Mouse (Mus musculus) bone marrow, adult 2 months (tissue): Measurements from ENCODE around the gene Dolpp1. TPM values are rescaled to one million over a fixed set of nuclear protein-coding genes. Genes with fewer than 3 reads are reported as not detected.

ENCODE experiments used
- H3K27ac ChIP-seq: fragments of 200-500 bp; 2 replicates; pipeline ENCODE4 v1.5.1; 2012; ENCODE audit warnings: low read depth, mild to moderate bottlenecking, control low read depth, inconsistent platforms, low read length; ENCODE audit not compliant: control insufficient read depth, poor library complexity, insufficient read depth
- H3K4me1 ChIP-seq: fragments of 200-500 bp; 2 replicates; pipeline ENCODE4 v1.6.1; 2011; ENCODE audit warnings: low read length; ENCODE audit not compliant: control insufficient read depth, insufficient read depth
- H3K4me3 ChIP-seq: fragments of 200-500 bp; replicated peaks from 2 replicates; pipeline ENCODE3; 2011; ENCODE audit warnings: mild to moderate bottlenecking, low read depth, low read length, control low read depth; ENCODE audit not compliant: control insufficient read depth
- CTCF ChIP-seq: fragments of 200-500 bp; IDR thresholded peaks from 2 replicates; pipeline ENCODE4 v1.5.1; 2011; ENCODE audit warnings: low read length, control low read depth; ENCODE audit not compliant: control insufficient read depth, insufficient read depth
- POLR2A ChIP-seq: fragments of 200-500 bp; IDR thresholded peaks from 2 replicates; pipeline ENCODE4 v1.6.1; 2011; ENCODE audit warnings: low read depth, mild to moderate bottlenecking, control low read depth, low read length, borderline replicate concordance; ENCODE audit not compliant: control insufficient read depth
- WGBS: fragments of 180-500 bp; shearing (Covaris S2); methylation state at CpG from one replicate; pipeline ENCODE4 v1.1.7; 2018; 5-methylcytosine and 5-hydroxymethylcytosine counted together
- polyA plus RNA-seq: library from polyadenylated mRNA; stranded (reverse); fragments of >200 nt; gene quantifications from 2 replicates; pipeline ENCODE4 v1.2.4, GENCODE M21; 2011; ENCODE audit warnings: low replicate concordance; ENCODE audit not compliant: missing spikeins, insufficient read depth, insufficient read length

The Dolpp1 gene
- polyA plus RNA-seq, 1 experiment: 40.3 TPM

GRCm38 (mm10) chr2:30385591-30385990 is 6.5 kb upstream of the Dolpp1 start:
- H3K4me3 ChIP-seq: no peak overlapping the region
- no peaks in the 10 kb centered on the region for H3K4me1 ChIP-seq
- TF ChIP-seq POLR2A (no peak), CTCF (no peak)
- H3K27ac ChIP-seq: no peak overlapping the region
- 82% methylated on average over 4 of the region's 4 CpGs for WGBS

- no peak for TF ChIP-seq CTCF
- 88% methylated on average over 9 of the region's 9 CpGs for WGBS
- Histone ChIP-seq H3K27ac (no peak overlapping the region), H3K4me3 (no peak overlapping the region), H3K4me1 (no peaks in the 10 kb centered on the region)
Observed at GRCm38 (mm10) chr2:30386913-30387312, 5.1 kb upstream of the Dolpp1 start.

- H3K27ac ChIP-seq: no peak overlapping the region
- WGBS: 94% methylated on average over 2 of the region's 2 CpGs
- no peak overlapping the region for H3K4me3 ChIP-seq
- H3K4me1 ChIP-seq: peaks cover 2% of the 10 kb centered on the region; the same call in 1 of the 2 replicates
- TF ChIP-seq POLR2A (no peak), CTCF (no peak)
Observed at GRCm38 (mm10) chr2:30389000-30389399, 3.1 kb upstream of the Dolpp1 start.

- WGBS: under 1% methylated on average over 54 of the region's 54 CpGs
- TF ChIP-seq POLR2A (peak; percentile 10; the same call in 1 of the 2 replicates), CTCF (no peak)
- Histone ChIP-seq H3K4me3 (peak overlapping the region; percentile 75), H3K27ac (peak overlapping the region; percentile 69), H3K4me1 (peaks cover 2% of the 10 kb centered on the region; the same call in 1 of the 2 replicates)
Observed at GRCm38 (mm10) chr2:30392577-30393369, 719 bp downstream of the Dolpp1 start.

GRCm38 (mm10) chr2:30393370-30393656 is 1.3 kb downstream of the Dolpp1 start:
- 58% methylated on average over 1 of the region's 1 CpGs for WGBS
- TF ChIP-seq CTCF (no peak), POLR2A (no peak)
- no peak overlapping the region for H3K27ac ChIP-seq
- H3K4me3 ChIP-seq: peak overlapping the region; percentile 75
- H3K4me1 ChIP-seq: peaks cover 2% of the 10 kb centered on the region; the same call in 1 of the 2 replicates

GRCm38 (mm10) chr2:30395757-30396156 is 3.7 kb downstream of the Dolpp1 start:
- H3K4me1 ChIP-seq: peaks cover 2% of the 10 kb centered on the region; the same call in 1 of the 2 replicates
- H3K4me3 ChIP-seq: no peak overlapping the region
- TF ChIP-seq CTCF: no peak
- no peak for TF ChIP-seq POLR2A
- H3K27ac ChIP-seq: no peak overlapping the region
- WGBS: 88% methylated on average over 7 of the region's 7 CpGs

GRCm38 (mm10) chr2:30396246-30396645 is 4.2 kb downstream of the Dolpp1 start:
- no peak overlapping the region for H3K4me3 ChIP-seq
- H3K4me1 ChIP-seq: peaks cover 2% of the 10 kb centered on the region; the same call in 1 of the 2 replicates
- no peak overlapping the region for H3K27ac ChIP-seq
- no peak for TF ChIP-seq POLR2A
- no peak for TF ChIP-seq CTCF
- WGBS: 91% methylated on average over 7 of the region's 7 CpGs

- Histone ChIP-seq H3K27ac (no peak overlapping the region), H3K4me1 (peaks cover 2% of the 10 kb centered on the region; the same call in 1 of the 2 replicates), H3K4me3 (no peak overlapping the region)
- TF ChIP-seq POLR2A (no peak), CTCF (no peak)
- 91% methylated on average over 10 of the region's 10 CpGs for WGBS
Observed at GRCm38 (mm10) chr2:30397986-30398512, 6.0 kb downstream of the Dolpp1 start.

GRCm38 (mm10) chr2:30399191-30400171 is 7.4 kb downstream of the Dolpp1 start:
- 88% methylated on average over 20 of the region's 20 CpGs for WGBS
- no peak overlapping the region for H3K4me3 ChIP-seq
- H3K27ac ChIP-seq: no peak overlapping the region
- H3K4me1 ChIP-seq: no peaks in the 10 kb centered on the region
- no peak for TF ChIP-seq POLR2A
- TF ChIP-seq CTCF: no peak
